Mouse (Mus musculus): ENCODE results near the gene Lpp.

Lpp gene

GRCm38 (mm10) chr16:24471029-24471428, 77.7 kb downstream of the Lpp start:
- no peak for DNase-seq (ENCODE audit: low spot score in 2 of 2)

- DNase-seq (ENCODE audit: low spot score in 2 of 2): no peak
Measured at GRCm38 (mm10) chr16:24471801-24472200, 78.5 kb downstream of the Lpp start.

DNA sequence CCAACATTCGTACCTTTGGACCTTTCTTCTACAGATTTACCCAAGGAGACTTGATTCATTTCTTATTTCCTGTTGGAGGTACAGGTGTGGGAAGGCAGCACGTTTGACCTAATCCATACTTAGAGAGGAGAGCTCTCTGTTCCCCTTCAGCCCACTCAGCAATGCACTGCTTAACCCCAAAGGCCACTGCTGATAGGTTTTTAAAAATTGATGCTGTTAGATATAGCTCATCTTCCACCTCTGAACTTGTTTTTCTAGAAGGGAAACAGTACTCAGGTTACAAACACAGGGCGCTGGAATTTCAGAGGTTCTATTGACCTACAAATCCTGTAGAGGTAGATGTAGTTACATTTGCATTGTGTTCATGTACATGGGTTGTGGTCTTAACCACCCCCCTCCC, 80.7 kb downstream of the Lpp start:
- DNase-seq (ENCODE audit: low spot score in 2 of 2): no peak

DNA sequence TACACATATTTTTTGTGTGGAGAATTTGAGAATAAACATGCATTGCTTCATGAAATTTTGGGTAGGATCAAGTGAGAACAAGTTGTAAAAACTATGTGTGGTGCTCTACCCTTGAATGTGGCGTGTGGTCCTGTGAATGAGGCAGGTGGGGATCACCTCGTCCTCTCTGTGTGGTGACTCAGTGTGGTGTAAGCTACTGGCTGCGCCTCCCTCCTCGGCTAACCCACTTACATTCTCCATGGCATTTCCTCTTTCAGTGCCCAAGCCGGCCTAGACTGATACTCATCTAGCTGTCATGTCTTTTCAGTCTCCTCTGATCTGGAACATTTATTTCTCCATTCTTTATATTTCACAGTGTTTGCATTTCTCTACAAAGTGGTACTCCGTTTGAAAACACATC, 81.5 kb downstream of the Lpp start:
- no peak for DNase-seq (ENCODE audit: low spot score in 2 of 2)

GRCm38 (mm10) chr16:24475305-24475947, 82.1 kb downstream of the Lpp start:
- DNase-seq (ENCODE audit: low spot score in 2 of 2): no peak

DNA sequence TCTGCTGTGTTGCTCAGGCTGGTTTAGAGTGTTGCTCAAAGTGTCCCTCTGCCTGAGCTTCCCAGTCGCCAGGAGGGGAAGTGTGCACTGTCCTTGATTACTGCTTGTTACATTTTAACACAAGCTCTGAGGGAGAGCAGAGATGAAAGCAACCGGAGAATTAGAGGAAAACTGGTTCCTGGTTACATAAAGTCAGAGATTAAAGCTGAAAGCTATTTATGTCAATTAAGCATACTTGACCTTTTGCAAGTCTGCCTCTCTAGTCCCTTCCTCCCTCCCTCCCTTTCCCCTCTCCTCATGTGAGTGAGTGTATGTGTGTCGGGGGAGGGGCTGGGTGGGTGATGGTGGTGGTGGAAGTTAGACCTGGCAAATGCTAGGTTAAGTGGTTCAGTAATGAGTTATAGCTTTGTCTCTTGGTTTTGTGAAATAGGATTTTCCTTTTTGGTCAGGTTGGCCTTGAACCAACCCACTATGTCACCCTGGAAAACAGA, 83.6 kb downstream of the Lpp start:
- no peak for DNase-seq (ENCODE audit: low spot score in 2 of 2)

DNA sequence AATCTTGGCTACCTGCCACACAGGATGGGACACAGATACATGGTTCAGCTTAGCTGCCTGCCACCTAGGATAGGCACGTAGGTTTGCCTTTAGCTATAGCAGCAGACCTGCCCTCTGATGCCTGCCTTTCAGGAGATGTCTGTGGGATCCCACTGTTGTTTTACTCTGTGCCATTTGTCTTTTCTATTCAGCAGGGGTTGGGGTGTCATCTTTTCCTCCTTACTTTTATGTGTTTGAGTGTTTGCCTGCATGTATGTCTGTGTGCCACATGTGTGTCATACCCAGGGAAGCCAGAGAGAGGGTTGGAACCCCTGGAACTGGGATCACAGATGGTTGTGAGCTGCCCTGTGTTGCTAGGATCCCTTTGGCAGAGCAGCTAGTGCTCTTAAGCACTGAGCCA, 84.7 kb downstream of the Lpp start:
- DNase-seq (ENCODE audit: low spot score in 2 of 2): no peak

DNA sequence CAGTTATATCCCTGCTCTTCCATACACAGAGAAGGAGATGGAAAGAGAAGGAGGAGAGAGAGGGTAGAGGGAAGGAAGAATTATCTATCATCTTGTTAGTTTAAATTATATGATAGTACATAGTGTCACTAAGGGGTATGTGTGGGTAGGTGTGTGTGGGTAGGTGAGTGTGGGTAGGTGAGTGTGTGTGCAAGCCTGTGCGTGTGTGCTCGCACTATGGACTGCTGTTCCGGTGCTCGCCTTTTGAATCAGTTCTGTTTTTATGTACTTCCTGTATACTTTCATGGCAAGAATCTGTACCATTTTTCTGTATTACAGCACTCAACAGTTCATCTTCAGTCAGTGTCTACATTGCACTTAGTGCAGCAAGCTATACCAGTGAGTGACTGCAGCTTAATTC, 85.5 kb downstream of the Lpp start:
- DNase-seq (ENCODE audit: low spot score in 2 of 2): no peak

DNA sequence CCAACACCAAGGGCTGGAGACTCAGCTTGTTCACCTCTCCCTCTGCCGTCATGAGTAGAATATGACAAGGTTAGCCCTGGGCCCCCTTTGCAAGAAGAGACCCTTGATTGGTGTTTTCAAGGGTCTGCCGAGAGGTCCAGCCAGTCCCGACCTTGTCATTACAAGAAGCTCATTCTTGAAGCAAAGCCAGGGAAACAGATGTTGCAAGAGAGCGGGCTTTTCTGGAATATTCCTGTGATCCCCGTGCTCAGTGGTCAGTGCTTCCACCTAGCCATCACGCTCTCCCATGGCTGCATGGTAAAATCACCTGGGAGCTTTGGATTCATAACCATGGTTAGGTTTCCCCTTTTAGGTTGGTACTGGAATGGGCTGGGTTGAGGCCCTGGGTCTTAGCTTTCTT, 89.3 kb downstream of the Lpp start:
- DNase-seq (ENCODE audit: low spot score in 2 of 2): no peak

- peak in 1 of 2 experiments; percentile 20 for DNase-seq (ENCODE audit: low spot score in 2 of 2)
Measured at GRCm38 (mm10) chr16:24483527-24484101, 90.3 kb downstream of the Lpp start.

GRCm38 (mm10) chr16:24487782-24488241, 94.5 kb downstream of the Lpp start:
- DNase-seq (ENCODE audit: low spot score in 2 of 2): peak; percentile 28 to 32

DNA sequence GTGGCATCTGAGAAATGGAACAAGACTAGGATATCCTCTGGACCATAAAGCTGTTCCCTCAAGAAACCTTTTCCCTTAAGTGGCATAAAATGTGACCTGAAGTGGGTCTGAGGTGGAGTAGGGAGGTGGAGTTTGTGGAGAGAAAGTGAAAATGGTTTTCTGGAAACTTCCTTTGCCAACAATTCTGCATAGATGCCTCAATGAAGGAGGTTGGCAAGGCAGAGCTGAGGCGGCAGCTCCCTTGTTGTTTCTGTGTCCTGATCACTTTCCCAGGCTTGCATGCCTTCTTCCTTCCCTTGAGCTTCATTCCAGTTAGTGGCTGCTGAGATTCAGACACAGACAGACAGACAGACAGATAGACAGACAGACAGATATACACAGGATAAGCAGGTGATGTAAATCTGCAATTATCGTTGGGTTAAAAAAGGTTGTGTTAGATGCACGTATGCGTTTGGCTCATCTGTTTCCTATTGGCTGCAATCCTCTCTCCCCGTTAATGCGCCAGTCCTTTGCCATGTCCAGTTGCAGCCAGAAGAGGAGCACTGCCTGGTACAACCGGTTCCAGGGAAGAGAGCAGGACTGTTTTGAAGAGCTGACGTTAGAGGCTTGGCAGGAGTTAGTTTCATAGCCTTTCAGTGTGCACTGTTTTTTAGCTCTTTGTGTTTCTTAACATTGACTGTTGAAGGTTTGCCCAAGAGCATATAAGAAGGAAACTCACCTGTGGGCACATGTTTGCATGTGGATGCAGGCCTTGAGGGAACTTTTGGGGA, 96.4 kb downstream of the Lpp start:
- no peak for DNase-seq (ENCODE audit: low spot score in 2 of 2)

- no peak for DNase-seq (ENCODE audit: low spot score in 2 of 2)
Measured at GRCm38 (mm10) chr16:24490751-24491485, 97.6 kb downstream of the Lpp start.

DNA sequence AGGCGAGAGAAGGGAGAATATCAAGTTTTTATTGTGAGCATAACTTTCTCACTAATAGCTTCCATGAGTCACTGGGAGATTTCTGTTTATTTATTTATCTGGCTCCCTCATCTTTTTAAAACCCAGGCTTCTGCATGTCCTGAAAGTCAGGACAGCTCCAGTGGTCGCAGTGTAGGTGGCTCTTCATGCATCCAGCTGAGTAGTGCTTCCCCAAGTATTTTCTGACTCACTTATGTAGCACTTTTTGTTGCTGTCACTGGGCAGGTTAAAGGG, 98.1 kb downstream of the Lpp start:
- no peak for DNase-seq (ENCODE audit: low spot score in 2 of 2)

GRCm38 (mm10) chr16:24492194-24492940, 99.1 kb downstream of the Lpp start:
- DNase-seq (ENCODE audit: low spot score in 2 of 2): no peak

GRCm38 (mm10) chr16:24494531-24494930, 101.2 kb downstream of the Lpp start:
- DNase-seq (ENCODE audit: low spot score in 2 of 2): no peak

DNA sequence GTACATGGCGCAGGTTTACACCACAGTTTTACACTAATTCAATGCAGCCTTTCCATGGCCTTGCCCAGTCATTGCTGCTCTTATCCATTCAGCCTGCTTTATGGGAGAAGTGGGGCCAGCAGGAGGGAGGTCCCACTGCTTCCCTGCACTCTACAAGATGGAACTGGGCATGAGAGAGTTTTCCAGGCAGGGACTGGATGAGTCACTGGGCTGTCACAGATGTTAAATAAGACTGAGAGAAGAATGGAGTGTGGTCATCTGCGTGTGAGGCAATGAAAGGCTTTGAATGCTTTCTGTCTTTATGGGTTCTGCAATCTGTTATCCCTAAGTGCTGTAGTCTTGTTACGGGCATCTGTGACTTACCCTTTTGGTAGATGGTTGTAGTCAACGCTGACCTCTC, 102.2 kb downstream of the Lpp start:
- no peak for DNase-seq (ENCODE audit: low spot score in 2 of 2)

GRCm38 (mm10) chr16:24496635-24497034, 103.3 kb downstream of the Lpp start:
- DNase-seq (ENCODE audit: low spot score in 2 of 2): no peak

GRCm38 (mm10) chr16:24497413-24497812, 104.1 kb downstream of the Lpp start:
- DNase-seq (ENCODE audit: low spot score in 2 of 2): no peak

- DNase-seq (ENCODE audit: low spot score in 2 of 2): no peak
Measured at GRCm38 (mm10) chr16:24498103-24498659, 104.9 kb downstream of the Lpp start.

- DNase-seq (ENCODE audit: low spot score in 2 of 2): no peak
Measured at GRCm38 (mm10) chr16:24501197-24501596, 107.9 kb downstream of the Lpp start.

All from frontal cortex, postnatal 10 days (tissue).